Mouse (Mus musculus) gonadal fat pad, adult 2 months (tissue): ENCODE measurements at regions not wholly inside any gene's neighbourhood (a gene's known extent, or its start where the extent isn't known, plus 50 kb on each side); places are given as distances from the start of the nearest gene placed in this dataset.

Experiments
- DNase-seq: peaks from one replicate; pipeline ENCODE4 v3.0.0-alpha.2; 2012; ENCODE audit warnings: low read depth

DNA sequence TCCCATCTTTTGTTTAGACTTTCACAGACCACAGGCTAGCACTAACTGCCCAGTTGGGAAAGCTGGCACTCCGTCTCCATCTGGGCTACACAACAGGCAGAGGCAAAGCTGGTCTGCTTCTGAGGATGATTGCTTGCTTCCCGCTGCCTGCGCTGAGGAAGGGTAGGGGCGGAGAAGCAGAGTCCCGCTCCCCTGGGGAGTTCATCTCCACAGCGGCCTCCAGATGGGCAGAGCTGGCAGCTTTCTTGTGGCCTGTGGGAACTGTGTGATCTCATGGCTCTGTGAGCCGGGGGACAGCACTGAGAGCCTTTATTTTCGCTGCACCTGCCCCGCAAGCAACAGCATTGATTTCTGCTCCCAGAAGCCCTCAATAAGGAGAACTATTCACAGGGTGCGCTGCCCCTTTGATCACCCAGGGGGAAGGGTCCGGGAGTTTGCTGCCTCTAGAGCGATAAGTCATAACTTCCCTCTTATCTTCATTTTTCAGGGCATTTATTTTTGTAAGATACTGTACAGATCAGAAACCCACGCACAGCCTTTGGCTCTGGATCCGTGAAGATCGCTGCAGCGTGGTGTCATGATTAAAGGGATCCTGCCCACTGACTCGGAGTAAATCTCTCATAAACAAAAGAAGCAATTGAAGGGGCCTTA is 155.7 kb downstream of the Gm9376 start:
- no peak for DNase-seq

DNA sequence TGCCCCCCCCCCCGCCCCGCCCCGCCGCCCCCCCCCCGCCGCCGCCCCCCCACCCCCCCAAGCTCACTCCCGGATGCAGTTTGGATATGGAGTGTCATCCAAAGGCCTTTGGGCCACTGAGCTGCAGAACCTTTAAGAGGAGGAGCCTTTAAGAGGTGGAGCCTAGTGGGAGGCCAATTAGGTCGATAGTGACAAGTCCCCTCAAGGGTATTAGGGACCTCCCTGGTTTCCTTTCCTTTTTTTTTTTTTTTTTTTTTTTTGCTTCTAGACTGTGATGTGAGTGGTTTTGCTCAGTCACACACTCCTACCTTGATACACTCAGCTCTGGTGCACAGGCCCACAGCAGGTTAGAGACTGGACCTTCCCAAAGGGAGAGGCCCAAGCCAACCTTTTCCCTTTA is 156.5 kb downstream of the Gm9376 start:
- DNase-seq, result no peak

DNA sequence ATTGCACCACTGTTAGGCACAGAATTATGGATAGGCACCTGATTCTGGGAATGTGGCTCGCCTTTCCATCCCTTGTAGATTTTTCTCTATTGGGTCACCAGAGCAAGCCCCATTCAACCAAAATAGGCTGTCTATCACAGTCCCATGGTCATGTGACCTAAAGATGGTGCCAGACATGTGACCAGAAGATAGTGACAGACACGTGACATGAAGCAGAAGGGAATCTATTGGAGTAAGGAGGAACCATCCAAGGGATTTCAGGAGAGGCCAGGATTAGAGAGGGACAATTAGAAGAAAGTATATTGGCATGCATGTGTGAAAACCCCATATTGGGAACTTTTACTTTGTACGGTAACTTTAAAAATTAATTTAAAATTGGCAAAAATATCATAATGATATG is 159.8 kb downstream of the Gm9376 start:
- no peak for DNase-seq

DNA sequence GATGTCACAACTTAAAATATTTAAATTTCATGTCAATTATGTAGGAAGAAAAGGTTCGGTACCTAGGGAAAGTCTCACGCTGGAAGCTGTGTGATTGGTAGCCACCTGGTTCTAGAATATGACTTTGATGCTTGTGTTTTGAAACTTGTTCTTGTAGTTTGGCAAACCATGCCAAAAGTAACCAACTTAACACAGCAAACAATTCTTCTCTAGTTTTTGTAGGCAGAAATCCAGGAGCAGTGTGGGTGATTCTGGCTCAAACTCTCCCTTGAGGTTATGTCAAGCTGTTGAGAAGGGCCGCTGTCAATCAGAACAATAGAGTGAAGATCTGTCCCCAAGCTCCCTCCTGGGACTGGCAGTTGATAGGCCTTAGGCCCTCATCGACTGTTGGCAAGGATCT is 163.5 kb downstream of the Gm9376 start:
- DNase-seq, result peak; percentile 66

DNA sequence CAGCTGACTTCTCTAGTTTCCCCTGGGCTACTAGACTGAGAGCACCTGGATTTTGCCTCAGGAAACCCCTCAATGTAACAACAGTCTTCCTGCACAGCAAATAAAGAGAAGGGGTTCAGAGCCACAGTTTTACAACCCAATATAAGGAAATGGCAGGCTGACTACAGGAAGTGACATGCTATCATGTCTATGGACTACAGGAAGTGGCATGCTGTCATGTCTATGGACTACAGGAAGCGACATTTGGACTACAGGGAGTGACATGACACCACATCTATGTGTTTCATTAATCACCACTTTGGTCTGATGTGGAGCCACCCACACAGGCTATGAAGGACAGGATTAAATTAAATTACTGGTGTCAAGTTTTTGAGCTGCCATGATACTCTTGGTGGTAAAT is 164.0 kb downstream of the Gm9376 start:
- no peak for DNase-seq

DNA sequence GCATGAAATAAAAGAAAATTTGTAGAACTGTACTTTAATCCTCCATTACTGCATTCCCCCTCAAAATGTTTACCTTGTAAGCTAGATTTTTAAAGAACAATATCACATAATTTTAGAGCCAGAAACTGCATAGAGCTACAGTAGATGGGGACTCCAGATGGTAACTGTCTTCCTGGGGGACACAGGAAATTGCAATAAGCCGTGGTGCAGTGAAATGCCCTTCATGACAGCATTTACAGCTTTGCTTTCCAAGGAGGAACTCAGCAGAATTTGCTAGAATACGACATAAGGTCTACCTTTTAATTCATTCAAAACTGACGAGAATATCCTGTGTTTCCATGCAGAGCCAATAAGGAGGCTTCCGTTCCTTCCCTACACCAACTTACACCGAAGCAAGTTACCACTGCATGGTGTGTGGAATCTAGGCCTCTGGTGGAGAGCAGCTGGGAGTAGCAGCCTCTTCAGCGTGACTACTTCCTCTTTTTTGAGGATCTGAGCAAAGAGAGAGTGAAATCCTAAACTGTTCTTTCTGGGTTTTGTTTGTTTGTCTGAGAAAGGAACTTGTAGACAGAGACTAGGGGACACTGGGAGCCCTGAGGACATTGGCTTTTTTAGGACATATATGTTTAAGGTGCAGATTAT is 164.6 kb downstream of the Gm9376 start:
- no peak for DNase-seq
